Mouse (Mus musculus) forebrain, embryonic 12.5 days (tissue): ENCODE measurements around the gene Slc3a2. TPM values are rescaled to one million over a fixed set of nuclear protein-coding genes. Genes with fewer than 3 reads are reported as not detected.
A peak's percentile ranks its signal among the peaks of the same experiment; 100 is the strongest.

Experiments used
- ATAC-seq: fragments of 200-750 bp; cut with Nextera tagmentation; 2 replicates; pipeline ENCODE4 v1.8.0; 2017; ENCODE audit warnings: moderate TSS enrichment; ENCODE audit not compliant: low FRiP score
- H3K27ac ChIP-seq: fragments of 300-500 bp; sonication (generic); 2 replicates; pipeline ENCODE4 v1.5.1; 2016; ENCODE audit warnings: mild to moderate bottlenecking
- H3K27me3 ChIP-seq: fragments of 300-500 bp; sonication (generic); 2 replicates; pipeline ENCODE4 v1.6.1; 2016; ENCODE audit warnings: mild to moderate bottlenecking
- H3K36me3 ChIP-seq: fragments of 300-500 bp; sonication (generic); replicated peaks from 2 replicates; pipeline ENCODE4 v1.6.1; 2016; ENCODE audit warnings: mild to moderate bottlenecking
- H3K4me1 ChIP-seq: fragments of 300-500 bp; sonication (generic); 2 replicates; pipeline ENCODE4 v1.6.1; 2016
- H3K4me2 ChIP-seq: fragments of 300-500 bp; sonication (generic); 2 replicates; pipeline ENCODE4 v1.6.1; 2016; ENCODE audit warnings: mild to moderate bottlenecking, moderate library complexity
- H3K4me3 ChIP-seq: fragments of 300-500 bp; sonication (generic); replicated peaks from 2 replicates; pipeline ENCODE4 v1.5.1; 2016; ENCODE audit warnings: mild to moderate bottlenecking
- H3K9ac ChIP-seq: fragments of 300-500 bp; sonication (generic); 2 replicates; pipeline ENCODE4 v1.6.1; 2016; ENCODE audit warnings: mild to moderate bottlenecking
- H3K9me3 ChIP-seq: fragments of 300-500 bp; sonication (generic); 2 replicates; pipeline ENCODE4 v1.6.1; 2016
- WGBS: fragments of 180-500 bp; shearing (Covaris S2); methylation state at CpG from one replicate; pipeline ENCODE4 v1.1.7; 2016; 5-methylcytosine and 5-hydroxymethylcytosine counted together
- polyA plus RNA-seq: library from polyadenylated mRNA; unstranded; fragments of >200 nt; fragmentation: Nextera tagmentation; extraction: Ambion mirVana; gene quantifications from 2 replicates; pipeline ENCODE4 v1.2.1, GENCODE M21; 2016

Gene Slc3a2
- polyA plus RNA-seq, 1 experiment from 2014 or later: 143 TPM

- H3K27me3 ChIP-seq: no peaks in the 10 kb centered on the region
- peak overlapping the region; percentile 58 for H3K4me2 ChIP-seq
- peak overlapping the region; percentile 84 for H3K9ac ChIP-seq
- H3K4me1 ChIP-seq: peaks cover 27% of the 10 kb centered on the region
- peak overlapping the region; percentile 78 for H3K4me3 ChIP-seq
- WGBS: under 1% methylated on average over 51 of the region's 51 CpGs
- H3K36me3 ChIP-seq: peaks cover 29% of the 10 kb centered on the region
- peak overlapping the region; percentile 91 for H3K27ac ChIP-seq
- peak; percentile 94 for ATAC-seq
- H3K9me3 ChIP-seq: no peaks in the 10 kb centered on the region
These were observed 9.7 kb downstream of the Slc3a2 start for GRCm38 (mm10) chr19:8713306-8713996.

GRCm38 (mm10) chr19:8712870-8713305, 10.3 kb downstream of the Slc3a2 start:
- H3K9ac ChIP-seq: peak overlapping the region; percentile 84
- under 1% methylated on average over 13 of the region's 13 CpGs for WGBS

DNA sequence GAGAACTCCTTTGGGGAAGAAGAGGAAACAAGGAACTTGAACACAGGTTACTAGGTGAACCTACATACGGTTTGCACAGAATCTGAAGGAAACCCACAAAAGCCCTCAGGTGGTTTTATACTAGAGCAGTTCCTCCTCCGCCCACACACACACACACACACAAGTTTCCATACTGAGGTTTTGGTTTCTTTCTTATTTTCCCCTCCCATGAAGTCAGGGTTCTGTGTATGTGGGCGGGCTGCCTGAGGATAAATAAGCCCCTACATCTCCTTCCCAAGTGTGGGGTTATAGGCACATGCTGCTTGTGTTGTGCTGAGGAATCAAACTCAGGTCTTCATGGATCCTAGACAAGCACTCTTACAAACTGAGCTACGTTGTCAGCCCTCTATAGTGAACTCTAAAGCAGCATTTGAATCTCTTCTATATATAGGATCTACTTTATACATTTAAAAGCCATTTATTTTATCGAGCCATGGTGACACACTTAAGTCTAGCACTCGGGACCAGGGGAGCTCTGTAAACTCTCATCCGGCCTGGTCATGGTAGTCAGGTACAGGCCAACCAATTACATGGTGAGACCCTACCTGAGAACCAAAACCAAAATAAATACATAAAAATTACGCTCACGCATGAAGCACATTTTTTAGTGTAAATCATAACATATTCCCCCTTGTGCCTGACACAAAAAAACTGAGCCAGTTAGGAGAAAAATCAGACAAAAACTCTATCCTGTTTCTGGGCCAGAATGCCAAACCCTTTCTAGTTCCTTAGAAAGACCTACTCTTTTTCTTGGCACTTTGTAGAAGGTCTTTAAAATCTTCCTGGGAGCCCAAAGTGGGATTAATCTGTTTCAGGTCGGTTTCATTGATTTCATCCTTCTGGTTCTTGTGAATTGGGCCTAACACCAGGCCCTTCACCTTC, 11.0 kb downstream of the Slc3a2 start:
- Histone ChIP-seq H3K27me3 (no peaks in the 10 kb centered on the region), H3K27ac (peak overlapping the region; percentile 91), H3K4me1 (peaks cover 27% of the 10 kb centered on the region), H3K4me2 (peak overlapping the region; percentile 58), H3K4me3 (peak overlapping the region; percentile 78), H3K9ac (peak overlapping the region; percentile 84), H3K36me3 (peaks cover 41% of the 10 kb centered on the region), H3K9me3 (no peaks in the 10 kb centered on the region)
- no peak for ATAC-seq
- WGBS: 68% methylated on average over 10 of the region's 10 CpGs

More at GRCm38 (mm10) chr19:8712870-8713305, 10.3 kb downstream of the Slc3a2 start:
- H3K27ac ChIP-seq: peak overlapping the region; percentile 91
- no peaks in the 10 kb centered on the region for H3K27me3 ChIP-seq
- H3K4me2 ChIP-seq: peak overlapping the region; percentile 58
- peak overlapping the region; percentile 78 for H3K4me3 ChIP-seq
- peaks cover 34% of the 10 kb centered on the region for H3K36me3 ChIP-seq
- peak; percentile 86 for ATAC-seq
- H3K9me3 ChIP-seq: no peaks in the 10 kb centered on the region
- peaks cover 27% of the 10 kb centered on the region for H3K4me1 ChIP-seq

- Histone ChIP-seq H3K4me3 (peak overlapping the region; percentile 78), H3K9ac (peak overlapping the region; percentile 84), H3K27me3 (no peaks in the 10 kb centered on the region), H3K36me3 (peaks cover 47% of the 10 kb centered on the region), H3K9me3 (no peaks in the 10 kb centered on the region), H3K4me1 (peaks cover 27% of the 10 kb centered on the region), H3K27ac (0 out of 2 replicates have a peak overlapping the region, but pooled peaks have one; percentile 91), H3K4me2 (peak overlapping the region; percentile 58)
- WGBS: 87% methylated on average over 4 of the region's 4 CpGs
- no peak for ATAC-seq
These were observed 11.7 kb downstream of the Slc3a2 start for GRCm38 (mm10) chr19:8711506-8711905.

- 97% methylated on average over 2 of the region's 2 CpGs for WGBS
- no peak overlapping the region for H3K27ac ChIP-seq
- no peak for ATAC-seq
- no peak overlapping the region for H3K9ac ChIP-seq
- peaks cover 51% of the 10 kb centered on the region for H3K36me3 ChIP-seq
- H3K9me3 ChIP-seq: no peaks in the 10 kb centered on the region
- peaks cover 27% of the 10 kb centered on the region for H3K4me1 ChIP-seq
- H3K4me2 ChIP-seq: no peak overlapping the region
- H3K4me3 ChIP-seq: no peak overlapping the region
- no peaks in the 10 kb centered on the region for H3K27me3 ChIP-seq
These were observed 13.1 kb downstream of the Slc3a2 start for GRCm38 (mm10) chr19:8710057-8710456.

- H3K4me1 ChIP-seq: peaks cover 23% of the 10 kb centered on the region
- H3K4me2 ChIP-seq: no peak overlapping the region
- no peaks in the 10 kb centered on the region for H3K9me3 ChIP-seq
- no peak for ATAC-seq
- no peak overlapping the region for H3K27ac ChIP-seq
- 94% methylated on average over 8 of the region's 8 CpGs for WGBS
- peaks cover 51% of the 10 kb centered on the region for H3K36me3 ChIP-seq
- no peaks in the 10 kb centered on the region for H3K27me3 ChIP-seq
- H3K9ac ChIP-seq: no peak overlapping the region
- H3K4me3 ChIP-seq: no peak overlapping the region
These were observed 14.2 kb downstream of the Slc3a2 start for GRCm38 (mm10) chr19:8708954-8709353.

GRCm38 (mm10) chr19:8706930-8707329, 16.2 kb downstream of the Slc3a2 start:
- H3K4me1 ChIP-seq: peaks cover 15% of the 10 kb centered on the region
- H3K36me3 ChIP-seq: peaks cover 51% of the 10 kb centered on the region
- no peaks in the 10 kb centered on the region for H3K27me3 ChIP-seq
- no peak overlapping the region for H3K4me3 ChIP-seq
- H3K9ac ChIP-seq: no peak overlapping the region
- H3K4me2 ChIP-seq: no peak overlapping the region
- 94% methylated on average over 7 of the region's 7 CpGs for WGBS
- no peak for ATAC-seq
- H3K9me3 ChIP-seq: no peaks in the 10 kb centered on the region
- H3K27ac ChIP-seq: no peak overlapping the region

GRCm38 (mm10) chr19:8706132-8706667, 17.0 kb downstream of the Slc3a2 start:
- ATAC-seq: no peak
- Histone ChIP-seq H3K4me1 (peaks cover 8% of the 10 kb centered on the region), H3K36me3 (peaks cover 47% of the 10 kb centered on the region), H3K27ac (no peak overlapping the region), H3K27me3 (no peaks in the 10 kb centered on the region), H3K4me3 (no peak overlapping the region), H3K9me3 (no peaks in the 10 kb centered on the region), H3K9ac (no peak overlapping the region), H3K4me2 (no peak overlapping the region)
- 83% methylated on average over 7 of the region's 7 CpGs for WGBS

GRCm38 (mm10) chr19:8705026-8705708, 18.0 kb downstream of the Slc3a2 start:
- no peak overlapping the region for H3K4me2 ChIP-seq
- H3K9me3 ChIP-seq: no peaks in the 10 kb centered on the region
- H3K9ac ChIP-seq: no peak overlapping the region
- H3K4me3 ChIP-seq: no peak overlapping the region
- H3K4me1 ChIP-seq: peaks cover 1% of the 10 kb centered on the region
- peaks cover 39% of the 10 kb centered on the region for H3K36me3 ChIP-seq
- H3K27me3 ChIP-seq: no peaks in the 10 kb centered on the region
- ATAC-seq: no peak
- no peak overlapping the region for H3K27ac ChIP-seq
- WGBS: 82% methylated on average over 6 of the region's 6 CpGs

DNA sequence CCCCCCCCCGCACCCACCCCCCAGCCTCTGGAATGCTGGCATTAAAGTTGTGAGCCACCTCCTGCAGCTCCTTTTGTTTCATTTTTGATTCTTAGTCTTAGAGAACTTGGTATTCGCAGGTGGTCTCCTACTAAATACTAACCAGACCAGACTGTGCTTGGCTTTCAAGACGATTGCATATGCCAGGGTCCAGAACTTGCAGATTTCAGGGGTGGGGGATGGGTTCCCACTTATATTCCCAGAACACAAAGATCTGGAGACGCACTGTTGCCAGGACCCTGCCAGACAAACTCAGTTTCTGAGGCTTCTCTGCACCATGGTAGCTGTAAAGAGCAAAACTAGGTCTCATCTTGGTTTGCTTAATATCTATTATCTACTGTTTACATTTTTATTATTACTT, 19.6 kb downstream of the Slc3a2 start:
- H3K27ac ChIP-seq: no peak overlapping the region
- H3K4me3 ChIP-seq: no peak overlapping the region
- no peaks in the 10 kb centered on the region for H3K9me3 ChIP-seq
- 67% methylated on average over 3 of the region's 4 CpGs for WGBS
- H3K27me3 ChIP-seq: no peaks in the 10 kb centered on the region
- H3K4me2 ChIP-seq: no peak overlapping the region
- H3K4me1 ChIP-seq: no peaks in the 10 kb centered on the region; the same call in 1 of the 2 replicates
- no peak overlapping the region for H3K9ac ChIP-seq
- H3K36me3 ChIP-seq: peaks cover 23% of the 10 kb centered on the region
- no peak for ATAC-seq

- no peak overlapping the region for H3K4me2 ChIP-seq
- no peak overlapping the region for H3K27ac ChIP-seq
- no peak for ATAC-seq
- 73% methylated on average over 3 of the region's 3 CpGs for WGBS
- H3K4me3 ChIP-seq: no peak overlapping the region
- H3K27me3 ChIP-seq: no peaks in the 10 kb centered on the region
- no peaks in the 10 kb centered on the region for H3K4me1 ChIP-seq
- H3K9me3 ChIP-seq: no peaks in the 10 kb centered on the region
- H3K9ac ChIP-seq: no peak overlapping the region
- peaks cover 12% of the 10 kb centered on the region for H3K36me3 ChIP-seq
These were observed 20.7 kb downstream of the Slc3a2 start for GRCm38 (mm10) chr19:8702458-8702857.

- Histone ChIP-seq H3K27me3 (no peaks in the 10 kb centered on the region), H3K4me3 (no peak overlapping the region), H3K4me1 (no peaks in the 10 kb centered on the region), H3K27ac (no peak overlapping the region), H3K9ac (no peak overlapping the region), H3K36me3 (no peaks in the 10 kb centered on the region), H3K9me3 (no peaks in the 10 kb centered on the region), H3K4me2 (no peak overlapping the region)
- ATAC-seq: no peak
- 81% methylated on average over 9 of the region's 9 CpGs for WGBS
These were observed 23.5 kb downstream of the Slc3a2 start for GRCm38 (mm10) chr19:8699652-8700051.
